ENCODE assay signal across 9 mouse cellular contexts in the genomic region with DNA sequence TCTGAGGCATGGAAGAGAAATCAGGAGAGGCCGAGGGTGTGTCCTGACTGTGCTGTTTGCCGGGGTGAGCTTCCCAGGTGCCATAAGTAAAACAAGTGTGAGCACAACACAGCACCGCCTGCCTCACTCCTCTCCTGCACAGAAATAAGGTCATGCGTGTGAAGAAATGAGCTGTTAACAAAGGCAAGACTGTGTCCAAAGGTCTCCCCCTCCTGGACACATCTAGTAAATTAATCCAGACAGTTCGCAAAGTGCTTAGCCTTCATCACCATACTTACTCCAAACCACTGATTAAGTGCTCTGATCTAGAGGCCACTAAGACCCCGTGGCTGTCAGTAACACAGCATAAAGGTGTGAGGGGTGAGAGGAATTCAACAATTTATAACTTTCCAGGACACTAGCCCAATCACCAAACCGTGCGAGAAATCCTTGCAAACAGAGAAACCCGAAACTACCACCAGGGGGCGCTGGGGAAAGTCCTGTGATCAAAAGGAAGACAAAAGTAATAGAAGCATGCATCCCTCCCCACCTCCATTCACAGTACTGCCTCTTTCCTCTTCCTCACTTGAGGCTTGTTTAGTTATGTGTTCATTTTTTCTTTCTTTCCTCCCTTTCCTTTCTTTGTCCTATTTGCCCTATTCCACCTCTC. TPM values are rescaled to one million over a fixed set of nuclear protein-coding genes. Genes with fewer than 3 reads are reported as not detected.
DNase-seq lines count a peak whose midpoint lies in the region; ATAC-seq lines count a peak whose summit lies in the region.
"Had no signal": no experiment of that assay in that cellular context is flagged by ENCODE, and none has a peak within 500 bp of the region (broad histone marks: within the 10 kb centered on the region; RNA-seq: fewer than 3 reads in every experiment).

No protein-coding gene starts in this region.

- H3K36me3 ChIP-seq in hindbrain, embryonic 11.5 days (ENCODE audit: control insufficient read depth, insufficient read depth, low read length) = no peaks in the 10 kb centered on the region
- no peaks in the 10 kb centered on the region for H3K36me3 ChIP-seq in hindbrain, embryonic 16.5 days (ENCODE audit: control insufficient read depth, insufficient read depth, low read length)

- peak; percentile 51 for DNase-seq in hindbrain, embryonic 11.5 days (ENCODE audit: low spot score)
- DNase-seq in right cerebral cortex, postnatal 4 days = peak; percentile 27
- no peak for DNase-seq in right cerebral cortex, adult 18-20 months
- DNase-seq in embryo, embryonic 10 days (ENCODE audit: low spot score) = peak; percentile 12
- peak; percentile 52 for DNase-seq in testis, postnatal 10 days (ENCODE audit: low spot score)
- DNase-seq in spleen, adult 18-20 months = no peak

- H3K27ac ChIP-seq in hindbrain, embryonic 11.5 days (ENCODE audit: low read depth, low read length) = no peak overlapping the region
- H3K27ac ChIP-seq in hindbrain, embryonic 16.5 days (ENCODE audit: low read depth, low read length) = no peak overlapping the region

- no peaks in the 10 kb centered on the region for H3K9me3 ChIP-seq in hindbrain, embryonic 11.5 days (ENCODE audit: control insufficient read depth, low read length)
- H3K9me3 ChIP-seq in hindbrain, embryonic 16.5 days (ENCODE audit: control insufficient read depth, low read length) = no peaks in the 10 kb centered on the region

- H3K4me2 ChIP-seq in hindbrain, embryonic 11.5 days (replicated peaks; ENCODE audit: low read depth, low read length) = no peak overlapping the region
- no peak overlapping the region for H3K4me2 ChIP-seq in hindbrain, embryonic 16.5 days (ENCODE audit: low read length)

- WGBS in hindbrain, embryonic 11.5 days = 55% methylated on average over 10 of the region's 10 CpGs
- 52% methylated on average over 10 of the region's 10 CpGs for WGBS in hindbrain, embryonic 16.5 days

- H3K27me3 ChIP-seq in hindbrain, embryonic 11.5 days (ENCODE audit: control insufficient read depth, insufficient read depth, low read length) = no peaks in the 10 kb centered on the region
- no peaks in the 10 kb centered on the region for H3K27me3 ChIP-seq in hindbrain, embryonic 16.5 days (replicated peaks; ENCODE audit: control insufficient read depth, insufficient read depth, low read length)

- no peak for ATAC-seq in hindbrain, embryonic 11.5 days (ENCODE audit: low FRiP score)
- no peak for ATAC-seq in hindbrain, embryonic 16.5 days
- ATAC-seq in erythroid progenitor cell, adult 5-6 weeks (replicated peaks; ENCODE audit: low FRiP score, poor library complexity, severe bottlenecking) = no peak

- H3K4me3 ChIP-seq in hindbrain, embryonic 11.5 days (ENCODE audit: low read depth, low read length) = no peak overlapping the region
- no peak overlapping the region for H3K4me3 ChIP-seq in hindbrain, embryonic 16.5 days (ENCODE audit: low read length)

- no peak overlapping the region for H3K9ac ChIP-seq in hindbrain, embryonic 11.5 days (ENCODE audit: low read depth, low read length)
- no peak overlapping the region for H3K9ac ChIP-seq in hindbrain, embryonic 16.5 days (ENCODE audit: low read depth, low read length)

- H3K4me1 ChIP-seq in hindbrain, embryonic 11.5 days (replicated peaks; ENCODE audit: control insufficient read depth, insufficient read depth, low read length) = no peaks in the 10 kb centered on the region
- H3K4me1 ChIP-seq in hindbrain, embryonic 16.5 days (ENCODE audit: control insufficient read depth, insufficient read depth, low read depth, low read length) = no peaks in the 10 kb centered on the region

RNA-seq across cellular contexts. Expression of a gene that starts 15.7 kb away (rescaled TPM):
- polyA plus RNA-seq in hindbrain, embryonic 11.5 days (2014; fragmentation: Nextera tagmentation; extraction: Ambion mirVana) = not detected in 2 replicates
- polyA plus RNA-seq in hindbrain, embryonic 16.5 days (2015; fragmentation: Nextera tagmentation; extraction: Ambion mirVana) = not detected in 2 replicates
- total RNA-seq in erythroid progenitor cell, adult 5-6 weeks (2015; ENCODE audit: low replicate concordance) = not detected in 2 replicates
- not detected in 2 replicates for total RNA-seq in erythroid progenitor cell, adult 5-6 weeks (2017; ENCODE audit: low replicate concordance)
- polyA plus RNA-seq: stomach, embryonic 14.5 days had no signal

RNA-seq across cellular contexts. Expression of a gene that starts 34.1 kb away (rescaled TPM):
- not detected in 2 replicates for polyA plus RNA-seq in hindbrain, embryonic 11.5 days (2014; fragmentation: Nextera tagmentation; extraction: Ambion mirVana)
- polyA plus RNA-seq in hindbrain, embryonic 16.5 days (2015; fragmentation: Nextera tagmentation; extraction: Ambion mirVana) = not detected in 2 replicates
- not detected in 2 replicates for total RNA-seq in erythroid progenitor cell, adult 5-6 weeks (2015; ENCODE audit: low replicate concordance)
- total RNA-seq in erythroid progenitor cell, adult 5-6 weeks (2017; ENCODE audit: low replicate concordance) = not detected in 2 replicates
- polyA plus RNA-seq: stomach, embryonic 14.5 days had no signal

RNA-seq across cellular contexts. Expression of a gene that starts 37.5 kb away (rescaled TPM):
- polyA plus RNA-seq in hindbrain, embryonic 11.5 days (2014; fragmentation: Nextera tagmentation; extraction: Ambion mirVana) = 0.59 and 0.66 TPM in 2 replicates
- polyA plus RNA-seq in hindbrain, embryonic 16.5 days (2015; fragmentation: Nextera tagmentation; extraction: Ambion mirVana) = 2.1 and 2.3 TPM in 2 replicates
- not detected in 2 replicates for total RNA-seq in erythroid progenitor cell, adult 5-6 weeks (2015; ENCODE audit: low replicate concordance)
- not detected in 2 replicates for total RNA-seq in erythroid progenitor cell, adult 5-6 weeks (2017; ENCODE audit: low replicate concordance)

Comparison
In these comparisons a context has a peak if more than half of its experiments do, and no peak if none do; other contexts are left out.
1. DNase-seq: peak in hindbrain, embryonic 11.5 days (single experiment), right cerebral cortex, postnatal 4 days (single experiment), embryo, embryonic 10 days (single experiment) and testis, postnatal 10 days (single experiment); none in right cerebral cortex, adult 18-20 months (single experiment) and spleen, adult 18-20 months (0 of 2).